Mouse (Mus musculus) neural tube, embryonic 14.5 days (tissue): Measurements from ENCODE around the gene Mrpl24. TPM values are rescaled to one million over a fixed set of nuclear protein-coding genes. Genes with fewer than 3 reads are reported as not detected.

Source experiments
- ATAC-seq: fragments of 200-750 bp; cut with Nextera tagmentation; 2 replicates; pipeline ENCODE4 v1.8.0; 2017; ENCODE audit warnings: low read depth, mild to moderate bottlenecking, moderate TSS enrichment, moderate library complexity
- H3K27ac ChIP-seq: fragments of 300-500 bp; sonication (generic); 2 replicates; pipeline ENCODE4 v1.5.1; 2014; ENCODE audit warnings: low read depth, mild to moderate bottlenecking, control low read depth, low read length, moderate library complexity, mixed read lengths
- H3K27me3 ChIP-seq: fragments of 300-500 bp; sonication (generic); 2 replicates; pipeline ENCODE4 v1.6.1; 2014; ENCODE audit warnings: low read length; ENCODE audit not compliant: control insufficient read depth, insufficient read depth
- H3K36me3 ChIP-seq: fragments of 300-500 bp; sonication (generic); 2 replicates; pipeline ENCODE4 v1.6.1; 2014; ENCODE audit warnings: low read length, mixed read lengths; ENCODE audit not compliant: control insufficient read depth, insufficient read depth
- H3K4me1 ChIP-seq: fragments of 300-500 bp; sonication (generic); 2 replicates; pipeline ENCODE4 v1.6.1; 2014; ENCODE audit warnings: low read length; ENCODE audit not compliant: control insufficient read depth, insufficient read depth
- H3K4me2 ChIP-seq: fragments of 300-500 bp; sonication (generic); 2 replicates; pipeline ENCODE4 v1.6.1; 2014; ENCODE audit warnings: mild to moderate bottlenecking, low read depth, low read length, control low read depth
- H3K4me3 ChIP-seq: fragments of 300-500 bp; sonication (generic); 2 replicates; pipeline ENCODE4 v1.5.1; 2014; ENCODE audit warnings: low read depth, low read length, control low read depth, mixed read lengths
- H3K9ac ChIP-seq: fragments of 300-500 bp; sonication (generic); replicated peaks from 2 replicates; pipeline ENCODE4 v1.6.1; 2014; ENCODE audit warnings: low read depth, mild to moderate bottlenecking, control low read depth, low read length, mixed read lengths
- H3K9me3 ChIP-seq: fragments of 300-500 bp; sonication (generic); 2 replicates; pipeline ENCODE4 v1.6.1; 2016; ENCODE audit warnings: low read length; ENCODE audit not compliant: control insufficient read depth
- WGBS: fragments of 180-500 bp; shearing (Covaris S2); extraction: QIAGEN DNeasy Blood & Tissue Kit; methylation state at CpG from one replicate; pipeline ENCODE4 v1.1.7; 2014; 5-methylcytosine and 5-hydroxymethylcytosine counted together
- polyA plus RNA-seq: library from polyadenylated mRNA; unstranded; fragments of >200 nt; fragmentation: Nextera tagmentation; extraction: Ambion mirVana; gene quantifications from 2 replicates; pipeline ENCODE4 v1.2.1, GENCODE M21; 2014

Gene Mrpl24
- polyA plus RNA-seq, 1 experiment from 2014 or later: 53.5 TPM

DNA sequence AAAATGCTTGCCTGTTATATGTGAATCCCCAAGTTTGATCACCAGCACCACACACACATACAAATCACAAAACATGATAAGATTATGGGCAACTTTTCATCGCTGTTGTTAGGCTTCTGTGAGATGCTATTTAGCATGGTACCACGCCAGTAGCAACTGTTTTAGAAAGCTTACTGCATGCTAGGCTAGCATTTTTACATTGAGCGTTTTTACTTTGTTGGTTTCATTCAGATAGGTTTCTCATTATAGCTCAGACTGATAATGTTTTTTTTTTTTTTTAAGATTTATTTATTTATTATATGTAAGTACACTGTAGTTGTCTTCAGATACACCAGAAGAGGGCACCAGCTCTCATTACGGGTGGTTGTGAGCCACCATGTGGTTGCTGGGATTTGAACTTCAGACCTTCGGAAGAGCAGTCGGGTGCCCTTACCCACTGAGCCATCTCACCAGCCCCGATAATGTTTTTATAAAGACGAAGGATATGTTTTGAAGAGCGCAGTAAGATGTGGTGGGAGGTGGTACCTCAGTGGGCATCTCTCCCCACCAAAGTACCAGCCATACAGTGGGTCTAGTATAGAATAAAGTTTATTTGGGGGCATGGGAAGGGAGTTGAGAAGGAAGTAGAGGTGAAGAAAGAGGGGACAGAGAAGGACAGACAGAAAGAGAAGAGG is 1.1 kb downstream of the Mrpl24 start:
- Histone ChIP-seq H3K36me3 (peaks cover 41% of the 10 kb centered on the region), H3K4me2 (peak overlapping the region; percentile 84), H3K27me3 (no peaks in the 10 kb centered on the region), H3K27ac (no peak overlapping the region), H3K9ac (peak overlapping the region; percentile 33), H3K4me1 (peaks cover 5% of the 10 kb centered on the region; the same call in 1 of the 2 replicates), H3K9me3 (no peaks in the 10 kb centered on the region), H3K4me3 (peak overlapping the region; percentile 60)
- no peak for ATAC-seq
- 70% methylated on average over 9 of the region's 9 CpGs for WGBS

DNA sequence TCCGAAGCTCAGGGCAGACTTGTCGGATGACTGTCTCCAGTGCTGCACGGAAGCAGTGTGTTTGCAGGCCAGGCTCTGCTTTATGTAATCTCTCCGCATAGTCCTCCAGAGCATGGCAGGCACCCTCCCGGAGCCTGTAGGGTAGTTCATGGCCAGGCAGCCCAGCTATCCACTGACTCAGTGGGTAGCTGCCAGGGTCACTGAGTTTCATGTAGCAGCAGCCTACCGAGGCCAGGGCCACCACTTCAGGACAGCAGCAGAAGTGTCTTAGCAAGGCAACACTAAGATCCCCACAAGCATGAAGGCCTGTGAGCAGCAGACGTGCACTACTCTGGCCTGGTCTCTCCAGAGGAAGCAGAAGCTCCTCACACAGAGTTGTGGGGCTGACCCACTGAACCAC is 5.7 kb downstream of the Mrpl24 start:
- ATAC-seq: no peak
- H3K36me3 ChIP-seq: peaks cover 46% of the 10 kb centered on the region
- no peak overlapping the region for H3K4me3 ChIP-seq
- no peak overlapping the region for H3K4me2 ChIP-seq
- H3K4me1 ChIP-seq: peaks cover 10% of the 10 kb centered on the region
- no peaks in the 10 kb centered on the region for H3K27me3 ChIP-seq
- H3K9ac ChIP-seq: no peak overlapping the region
- H3K27ac ChIP-seq: no peak overlapping the region
- no peaks in the 10 kb centered on the region for H3K9me3 ChIP-seq
- 90% methylated on average over 7 of the region's 7 CpGs for WGBS

DNA sequence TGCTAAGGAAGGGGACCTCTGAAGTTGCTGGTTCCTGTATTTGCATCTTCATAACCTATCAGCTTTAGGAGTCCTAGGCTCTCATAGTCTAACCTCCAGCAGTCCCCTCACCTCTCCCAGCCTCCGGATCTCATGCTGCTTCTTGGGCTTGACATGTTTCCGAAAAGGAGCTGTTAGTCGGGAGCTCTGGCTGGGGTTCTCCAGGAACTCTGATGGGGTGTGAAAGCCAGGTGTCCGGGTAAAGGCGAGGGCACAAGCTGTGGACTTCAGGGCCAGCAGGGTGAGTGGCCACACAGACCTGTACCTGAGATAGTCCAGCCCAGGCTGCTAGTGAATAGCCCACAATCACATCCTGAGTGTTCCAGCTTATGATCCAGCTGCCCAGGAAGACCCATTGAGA is 8.1 kb downstream of the Mrpl24 start:
- peaks cover 41% of the 10 kb centered on the region for H3K36me3 ChIP-seq
- no peak for ATAC-seq
- 88% methylated on average over 5 of the region's 5 CpGs for WGBS
- H3K4me2 ChIP-seq: no peak overlapping the region
- no peak overlapping the region for H3K27ac ChIP-seq
- H3K9ac ChIP-seq: no peak overlapping the region
- no peak overlapping the region for H3K4me3 ChIP-seq
- peaks cover 25% of the 10 kb centered on the region for H3K4me1 ChIP-seq
- H3K27me3 ChIP-seq: no peaks in the 10 kb centered on the region
- H3K9me3 ChIP-seq: no peaks in the 10 kb centered on the region

DNA sequence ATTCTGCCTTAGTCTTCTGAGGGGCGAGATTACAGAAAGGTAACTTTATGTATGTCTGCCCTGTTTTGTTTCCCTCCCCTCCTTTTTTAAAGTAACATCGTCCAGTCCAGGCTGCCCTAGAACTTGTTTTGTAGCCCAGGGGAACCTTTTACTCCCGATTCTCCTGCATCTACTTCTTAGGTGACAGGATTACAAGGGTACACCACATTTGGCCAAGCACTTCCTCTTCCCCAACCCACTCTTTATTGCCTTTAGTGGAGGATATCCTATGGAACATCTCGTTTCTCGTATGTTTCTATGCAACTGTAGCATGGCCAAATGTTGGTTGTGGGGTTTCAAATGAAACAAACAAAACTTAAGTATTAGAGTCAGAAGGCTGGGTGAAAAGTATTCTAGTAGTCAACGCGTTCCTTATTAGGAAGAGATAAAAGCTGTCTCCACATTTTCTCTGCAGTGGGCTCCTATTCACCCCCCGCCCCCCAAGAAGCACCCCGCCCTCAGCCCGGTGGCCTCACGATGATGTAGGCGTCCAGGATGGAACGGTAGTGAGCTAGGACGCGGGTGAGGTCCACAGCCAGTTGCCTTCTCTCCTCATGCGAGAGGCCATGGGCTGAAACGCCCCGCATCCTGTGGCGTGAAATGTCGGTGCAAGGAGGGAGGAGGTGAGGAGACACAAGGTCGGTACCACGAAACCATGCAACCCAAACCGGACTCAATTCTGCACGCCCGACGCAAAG is 10.2 kb downstream of the Mrpl24 start:
- peak; percentile 67 for ATAC-seq
- no peaks in the 10 kb centered on the region for H3K27me3 ChIP-seq
- H3K9me3 ChIP-seq: no peaks in the 10 kb centered on the region
- 9% methylated on average over 26 of the region's 26 CpGs for WGBS
- H3K4me1 ChIP-seq: peaks cover 26% of the 10 kb centered on the region
- H3K36me3 ChIP-seq: peaks cover 25% of the 10 kb centered on the region
- H3K4me2 ChIP-seq: peak overlapping the region; percentile 54
- peak overlapping the region; percentile 69 for H3K9ac ChIP-seq
- H3K4me3 ChIP-seq: peak overlapping the region; percentile 81
- peak overlapping the region; percentile 89 for H3K27ac ChIP-seq

DNA sequence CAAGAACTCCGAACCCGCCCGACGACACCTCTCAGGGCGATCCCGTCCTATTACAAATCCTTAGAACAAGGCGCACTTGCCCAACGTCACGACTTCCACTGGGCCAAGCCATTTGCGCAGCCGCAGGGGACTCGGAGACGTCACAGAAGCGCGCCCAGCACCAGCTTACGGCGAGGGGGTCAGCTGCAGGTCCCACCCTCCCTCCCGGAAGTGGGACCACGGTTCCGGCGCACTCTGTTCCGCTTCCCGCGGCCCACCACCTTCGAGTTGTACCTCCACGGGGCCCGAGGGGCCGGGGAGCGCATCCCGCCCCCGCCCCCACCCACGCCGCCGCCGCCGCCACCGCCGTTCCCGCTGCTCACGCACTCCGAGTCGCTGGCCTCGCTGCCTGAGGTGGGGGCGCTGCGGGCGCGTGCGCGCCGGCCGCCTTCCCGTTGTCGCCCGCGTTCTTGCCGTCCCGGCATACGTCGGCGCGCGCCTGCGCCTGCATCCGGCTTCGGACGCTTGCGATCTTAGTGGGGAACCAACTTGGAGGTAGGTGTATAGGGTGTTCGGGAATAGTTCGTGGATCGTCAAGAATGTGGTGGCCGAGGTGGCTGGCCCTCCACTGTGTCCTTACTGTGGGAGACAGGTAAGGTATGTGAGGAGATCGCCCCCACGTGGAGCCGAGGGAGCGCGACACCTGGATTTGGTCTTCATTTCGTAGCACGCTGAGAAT is 10.9 kb downstream of the Mrpl24 start, which contains the start of the genes Isg20l2 and Rrnad1:
Gene Isg20l2, plus strand, starts transcription at position 237 of the 718 bp plus-strand sequence.
Gene Rrnad1, minus strand, starts transcription at position 640 of the 718 bp plus-strand sequence.
- ATAC-seq: peak; percentile 98
- Histone ChIP-seq H3K36me3 (peaks cover 25% of the 10 kb centered on the region), H3K4me2 (peak within 1 kb of the TSS; percentile 74), H3K4me3 (peak within 1 kb of the TSS; percentile 81), H3K9me3 (no peaks in the 10 kb centered on the region), H3K27ac (peak within 1 kb of the TSS; percentile 89), H3K27me3 (no peaks in the 10 kb centered on the region), H3K9ac (peak within 1 kb of the TSS; percentile 69), H3K4me1 (peaks cover 28% of the 10 kb centered on the region)
- 2% methylated on average over 52 of the region's 78 CpGs for WGBS

DNA sequence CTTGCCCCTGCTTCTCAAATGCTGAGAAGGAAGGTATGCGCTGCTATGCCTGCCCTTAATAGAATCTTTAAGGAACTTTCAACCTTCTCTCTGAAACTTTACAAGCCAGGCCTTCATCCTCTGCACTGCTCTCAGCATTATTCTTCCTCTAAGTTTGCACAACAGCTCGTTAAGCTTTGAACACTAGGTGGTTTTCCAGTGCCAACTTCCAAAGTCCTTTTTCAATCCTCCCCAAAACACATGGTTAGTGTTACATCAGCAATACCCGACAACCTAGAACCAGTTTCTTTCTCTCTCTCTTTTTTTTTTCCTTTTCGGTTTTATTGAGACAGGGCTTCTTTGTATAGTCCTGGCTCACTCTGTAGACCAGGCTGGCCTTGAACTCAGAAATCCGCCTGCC is 14.7 kb downstream of the Mrpl24 start:
- Histone ChIP-seq H3K9me3 (no peaks in the 10 kb centered on the region), H3K27me3 (no peaks in the 10 kb centered on the region), H3K27ac (no peak overlapping the region), H3K9ac (no peak overlapping the region), H3K36me3 (peaks cover 16% of the 10 kb centered on the region), H3K4me2 (no peak overlapping the region), H3K4me1 (peaks cover 30% of the 10 kb centered on the region), H3K4me3 (no peak overlapping the region)
- WGBS: 83% methylated on average over 5 of the region's 5 CpGs
- no peak for ATAC-seq

DNA sequence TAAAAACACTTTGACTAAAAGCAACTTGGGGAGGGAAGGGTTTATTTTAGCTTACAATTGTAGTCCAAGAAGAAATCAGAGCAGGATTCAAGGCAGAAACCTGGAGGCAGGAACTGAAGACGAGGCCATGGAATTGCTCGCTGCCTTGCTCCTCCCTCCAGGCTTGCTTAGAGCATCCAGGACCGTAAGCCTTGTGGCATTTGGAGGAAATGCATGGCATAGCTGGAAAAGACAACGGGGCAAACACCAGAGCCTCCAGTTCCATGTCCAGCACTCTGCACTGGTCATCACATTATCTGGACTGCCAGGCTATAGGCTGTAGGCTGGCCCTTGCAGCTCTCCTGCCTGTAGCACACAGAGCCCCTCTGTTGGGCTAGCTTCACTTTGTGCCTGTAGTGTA is 15.2 kb downstream of the Mrpl24 start:
- Histone ChIP-seq H3K27me3 (no peaks in the 10 kb centered on the region), H3K9me3 (no peaks in the 10 kb centered on the region), H3K9ac (no peak overlapping the region), H3K4me1 (peaks cover 25% of the 10 kb centered on the region), H3K27ac (no peak overlapping the region), H3K4me3 (no peak overlapping the region), H3K36me3 (peaks cover 20% of the 10 kb centered on the region), H3K4me2 (no peak overlapping the region)
- no peak for ATAC-seq
- 77% methylated on average over 4 of the region's 4 CpGs for WGBS

DNA sequence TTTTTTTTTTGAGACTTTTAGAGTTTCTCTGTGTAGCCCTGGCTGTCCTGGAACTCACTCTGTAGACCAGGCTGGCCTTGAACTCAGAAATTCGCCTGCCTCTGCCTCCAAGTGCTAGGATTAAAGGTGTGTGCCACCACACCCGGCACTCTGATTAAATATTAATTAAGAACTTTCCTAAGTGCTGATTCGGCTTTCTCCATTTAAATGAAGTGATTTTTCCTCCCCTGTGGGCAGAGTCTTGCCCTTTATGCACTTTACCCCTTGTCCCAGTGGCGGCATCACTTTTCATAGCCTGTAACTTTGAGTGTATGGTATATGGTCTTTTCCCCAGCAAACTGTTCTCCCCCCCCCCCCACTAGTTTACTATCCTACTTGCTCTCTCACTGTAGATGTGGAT is 15.9 kb downstream of the Mrpl24 start:
- Histone ChIP-seq H3K27me3 (no peaks in the 10 kb centered on the region), H3K4me3 (no peak overlapping the region), H3K4me1 (peaks cover 25% of the 10 kb centered on the region), H3K9ac (no peak overlapping the region), H3K36me3 (peaks cover 20% of the 10 kb centered on the region), H3K27ac (no peak overlapping the region), H3K9me3 (no peaks in the 10 kb centered on the region), H3K4me2 (no peak overlapping the region)
- ATAC-seq: no peak
- WGBS: 84% methylated on average over 4 of the region's 4 CpGs

DNA sequence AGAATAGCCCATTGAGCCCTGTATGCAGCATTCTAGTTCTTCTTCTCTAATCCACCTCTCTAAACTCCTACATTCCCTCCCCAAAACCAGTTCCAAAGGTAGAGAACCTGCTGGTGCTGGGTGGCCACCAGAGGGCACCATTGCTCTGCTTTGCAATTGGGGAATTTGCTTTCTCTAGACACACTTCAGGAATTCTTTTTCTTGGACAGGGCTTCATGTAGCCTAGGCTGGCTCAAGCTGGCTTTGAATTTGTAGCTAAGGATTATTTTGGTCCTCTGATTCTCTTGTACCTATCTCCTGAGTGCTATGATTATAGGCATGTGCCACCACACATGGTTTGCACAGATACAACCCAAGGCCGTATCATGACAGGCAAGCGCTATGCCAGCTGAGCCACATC is 16.5 kb downstream of the Mrpl24 start:
- no peak overlapping the region for H3K4me3 ChIP-seq
- H3K27ac ChIP-seq: no peak overlapping the region
- H3K9ac ChIP-seq: no peak overlapping the region
- peaks cover 24% of the 10 kb centered on the region for H3K4me1 ChIP-seq
- H3K9me3 ChIP-seq: no peaks in the 10 kb centered on the region
- 88% methylated on average over 2 of the region's 2 CpGs for WGBS
- H3K27me3 ChIP-seq: no peaks in the 10 kb centered on the region
- peak; percentile 45 for ATAC-seq
- H3K36me3 ChIP-seq: peaks cover 21% of the 10 kb centered on the region
- no peak overlapping the region for H3K4me2 ChIP-seq
